Mouse (Mus musculus) cerebellum, adult 2 months (tissue): ENCODE results near the gene 1810010D01Rik.

Source experiments
- CTCF ChIP-seq: fragments of 200-500 bp; IDR thresholded peaks from 2 replicates; pipeline ENCODE4 v1.5.1; 2011; ENCODE audit warnings: low read depth, mild to moderate bottlenecking, control low read depth, low read length, moderate library complexity, borderline replicate concordance; ENCODE audit not compliant: insufficient read depth
- POLR2A ChIP-seq: fragments of 200-500 bp; IDR thresholded peaks from 2 replicates; pipeline ENCODE4 v1.6.1; 2011; ENCODE audit warnings: low read length, control low read depth, borderline replicate concordance; ENCODE audit not compliant: insufficient read depth

DNA sequence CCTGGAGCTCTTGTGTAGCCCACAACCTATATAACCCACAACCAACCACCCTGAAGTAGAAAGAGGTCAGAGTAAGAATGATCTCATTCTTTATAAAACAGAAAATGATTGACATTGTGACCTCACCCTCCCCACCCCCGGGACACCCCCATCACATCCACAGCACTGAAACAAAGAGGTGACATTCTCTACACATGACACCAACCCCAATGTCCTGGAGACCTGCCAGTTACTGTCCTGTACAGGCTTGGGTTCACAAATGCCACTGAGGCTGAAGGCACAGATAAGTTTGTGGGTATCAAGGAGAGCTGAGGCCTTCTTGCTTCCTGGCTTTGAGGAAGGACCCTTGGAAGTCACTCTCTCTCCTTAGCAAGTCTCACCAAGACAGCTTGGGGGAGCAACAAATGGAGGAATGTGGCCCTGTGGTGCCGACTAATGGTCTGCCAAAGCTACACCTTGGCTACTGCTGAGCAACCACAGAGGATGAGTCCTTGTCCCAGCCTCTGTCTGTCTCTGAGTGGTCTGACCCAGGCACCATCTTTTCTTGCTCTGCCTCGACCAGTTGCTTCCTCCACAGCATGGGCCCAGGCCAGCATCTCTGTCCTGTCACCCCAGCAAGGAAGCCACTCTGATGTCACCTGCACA lies 46.2 kb upstream of the 1810010D01Rik start:
- no peak for TF ChIP-seq CTCF
- no peak for TF ChIP-seq POLR2A
